Comparison of ENCODE assay signal across 24 mouse cellular contexts in genomic region chr4:145252611-145253010, GRCm38 (mm10). TPM values are rescaled to one million over a fixed set of nuclear protein-coding genes. Genes with fewer than 3 reads are reported as not detected.
DNase-seq lines count a peak whose midpoint lies in the region; ATAC-seq and TF ChIP-seq lines count a peak whose summit lies in the region.
"Had no signal": no experiment of that assay in that cellular context is flagged by ENCODE, and none has a peak within 500 bp of the region (broad histone marks: within the 10 kb centered on the region; RNA-seq: fewer than 3 reads in every experiment).

No protein-coding gene starts in this region.

- H3K9ac ChIP-seq in CH12.LX (ENCODE audit: insufficient read depth, low read depth) = no peak overlapping the region
- no peak overlapping the region for H3K9ac ChIP-seq in hindbrain, embryonic 13.5 days
- H3K9ac ChIP-seq: embryonic facial prominence, embryonic 12.5 days; forebrain, embryonic 13.5 days; forebrain, embryonic 15.5 days; forebrain, postnatal 0 days had no signal

- TF ChIP-seq EP300 in CH12.LX (IDR thresholded peaks at IDR 0.05; ENCODE audit: low read length) = peak; percentile 42; the same call in 1 of the 2 replicates

- H3K27ac ChIP-seq in CH12.LX (ENCODE audit: insufficient read depth, low read depth) = no peak overlapping the region
- H3K27ac ChIP-seq in hindbrain, embryonic 13.5 days = no peak overlapping the region
- H3K27ac ChIP-seq: embryonic facial prominence, embryonic 10.5 days; embryonic facial prominence, embryonic 12.5 days; forebrain, embryonic 13.5 days; forebrain, embryonic 15.5 days had no signal

- WGBS in hindbrain, embryonic 13.5 days = 91% methylated on average over 8 of the region's 8 CpGs

- no peaks in the 10 kb centered on the region for H3K9me3 ChIP-seq in CH12.LX (replicated peaks; ENCODE audit: low read length)
- no peaks in the 10 kb centered on the region for H3K9me3 ChIP-seq in hindbrain, embryonic 13.5 days
- H3K9me3 ChIP-seq: embryonic facial prominence, embryonic 10.5 days; embryonic facial prominence, embryonic 12.5 days; forebrain, embryonic 13.5 days; forebrain, embryonic 15.5 days had no signal

- TF ChIP-seq RAD21 in CH12.LX (IDR thresholded peaks at IDR 0.05; ENCODE audit: low read depth, low read length) = no peak

- H3K36me3 ChIP-seq in CH12.LX (replicated peaks in 1 of 2; ENCODE audit: control insufficient read depth in 1 of 2, insufficient read depth in 1 of 2, low read length in 1 of 2) = no peaks in the 10 kb centered on the region
- no peaks in the 10 kb centered on the region for H3K36me3 ChIP-seq in hindbrain, embryonic 13.5 days
- H3K36me3 ChIP-seq: embryonic facial prominence, embryonic 10.5 days; embryonic facial prominence, embryonic 12.5 days; forebrain, embryonic 15.5 days; G1E had no signal

- H3K79me2 ChIP-seq in CH12.LX (replicated peaks; ENCODE audit: control insufficient read depth, extremely low read depth, insufficient read depth, poor library complexity, severe bottlenecking) = no peaks in the 10 kb centered on the region

- TF ChIP-seq CTCF in CH12.LX (conservative IDR thresholded peaks at IDR 0.05 in 1 of 2, IDR thresholded peaks at IDR 0.05 in 1 of 2; ENCODE audit: low read depth in 2 of 2, low read length in 2 of 2) = peak in 1 of 2 experiments; percentile 19; a peak in 1 of 4 replicates

- DNase-seq in A20 (ENCODE audit: low read depth, low spot score) = peak; percentile 72
- no peak for DNase-seq in CH12.LX (ENCODE audit: extremely low read depth)
- peak; percentile 55 for DNase-seq in induced T-regulatory cell, adult 2 months (ENCODE audit: low read depth)
- no peak for DNase-seq in lung, postnatal 10 days
- DNase-seq in neural tube, embryonic 10.5 days (ENCODE audit: extremely low spot score, low spot score) = no peak
- no peak for DNase-seq in right cerebral cortex, postnatal 36 days (ENCODE audit: low spot score in 2 of 2)
- DNase-seq: adrenal gland, adult 8-10 months; adrenal gland, postnatal 14 days; adrenal gland, postnatal 36 days; cerebellum, adult 18-20 months; cerebellum, adult 8-10 months; cerebellum, adult 9-11 months; cerebellum, postnatal 14 days; cerebellum, postnatal 36 days; forebrain, postnatal 0 days had no signal

- H3K4me3 ChIP-seq in CH12.LX (replicated peaks in 1 of 3; ENCODE audit: low read depth in 2 of 3, low read length in 2 of 3, poor library complexity in 1 of 3) = no peak overlapping the region
- no peak overlapping the region for H3K4me3 ChIP-seq in hindbrain, embryonic 13.5 days
- H3K4me3 ChIP-seq: embryonic facial prominence, embryonic 10.5 days; embryonic facial prominence, embryonic 12.5 days; forebrain, embryonic 13.5 days; forebrain, embryonic 15.5 days had no signal

- peak overlapping the region; percentile 10; the same call in 1 of the 2 replicates for H3K4me2 ChIP-seq in CH12.LX (ENCODE audit: insufficient read depth, low read depth, poor library complexity, severe bottlenecking)
- no peak overlapping the region for H3K4me2 ChIP-seq in hindbrain, embryonic 13.5 days
- H3K4me2 ChIP-seq: embryonic facial prominence, embryonic 12.5 days; forebrain, embryonic 13.5 days; forebrain, embryonic 15.5 days had no signal

- no peak for TF ChIP-seq POLR2A in CH12.LX (IDR thresholded peaks at IDR 0.05; ENCODE audit: low read depth, low read length)

- peaks cover 48 to 88% of the 10 kb centered on the region in 2 experiments for H3K4me1 ChIP-seq in CH12.LX (ENCODE audit: control insufficient read depth in 1 of 2, insufficient read depth in 2 of 2)
- H3K4me1 ChIP-seq in hindbrain, embryonic 13.5 days (replicated peaks) = no peaks in the 10 kb centered on the region
- H3K4me1 ChIP-seq: embryonic facial prominence, embryonic 10.5 days; embryonic facial prominence, embryonic 12.5 days; forebrain, embryonic 13.5 days; forebrain, embryonic 15.5 days had no signal

- in situ Hi-C loops in CH12.LX (cut with MboI; ENCODE audit: low pct_ligation_motif_present, low pct_unique_long_range_greater_than_20kb, low sequenced_read_pairs) = no loop called here

- no peaks in the 10 kb centered on the region for H3K27me3 ChIP-seq in CH12.LX (replicated peaks)
- peaks cover 4% of the 10 kb centered on the region for H3K27me3 ChIP-seq in hindbrain, embryonic 13.5 days
- H3K27me3 ChIP-seq: Patski had no signal

- 0 out of 2 replicates have a peak, but pooled peaks have one; percentile 6 for ATAC-seq in megakaryocyte progenitor cell, adult 5-6 weeks (replicated peaks; ENCODE audit: poor library complexity)
- no peak for ATAC-seq in hindbrain, embryonic 13.5 days (ENCODE audit: low FRiP score)
- ATAC-seq: activated CD4-positive, CD25-positive, alpha-beta regulatory T cell, adult 4 months; forebrain, embryonic 13.5 days; forebrain, embryonic 15.5 days; forebrain, postnatal 0 days; Patski had no signal

- dilution Hi-C loops in CH12.LX (cut with MboI; ENCODE audit: extremely low pct_ligation_motif_present, extremely low pct_unique_long_range_greater_than_20kb, low sequenced_read_pairs) = no loop called here

TF ChIP-seq in CH12.LX, 34 proteins besides CTCF, POLR2A, EP300 and RAD21:
- TF ChIP-seq ZNF384 (IDR thresholded peaks at IDR 0.05; ENCODE audit: low read depth, low read length) = peak; percentile 44; the same call in 1 of the 2 replicates
- no peak for TF ChIP-seq MYC (IDR thresholded peaks at IDR 0.05; ENCODE audit: low read depth, low read length)

RNA-seq across cellular contexts. Expression of gene Tnfrsf1b, which starts 5.9 kb away (rescaled TPM):
- total RNA-seq in CH12.LX (2012; rRNA removed) (14.9 and 16.7 TPM in 2 replicates), CH12.LX (2014; rRNA removed) (10.7 and 11.4 TPM in 2 replicates)
- polyA plus RNA-seq in CH12.LX (2012; ENCODE audit: insufficient read length, low read depth) = 18.8 and 21.6 TPM in 2 replicates
- 29.7 and 32.8 TPM in 2 replicates for total RNA-seq in megakaryocyte progenitor cell, adult 5-6 weeks (2015)
- 33.0 and 34.2 TPM in 2 replicates for total RNA-seq in megakaryocyte progenitor cell, adult 5-6 weeks (2017)
- 3.2 and 4.1 TPM in 2 replicates for polyA plus RNA-seq in hindbrain, embryonic 13.5 days (2015; fragmentation: Nextera tagmentation; extraction: Ambion mirVana)
- total RNA-seq: G1E had no signal
- polyA plus RNA-seq: G1E had no signal

RNA-seq across cellular contexts. Expression of gene Vps13d, which starts 57.8 kb away (rescaled TPM):
- total RNA-seq in CH12.LX (2012; rRNA removed) (9.7 and 10.8 TPM in 2 replicates), CH12.LX (2014; rRNA removed) (8.2 and 9.8 TPM in 2 replicates)
- polyA plus RNA-seq in CH12.LX (2012; ENCODE audit: insufficient read length, low read depth) = 9.4 and 9.6 TPM in 2 replicates
- 19.9 and 22.3 TPM in 2 replicates for total RNA-seq in megakaryocyte progenitor cell, adult 5-6 weeks (2015)
- total RNA-seq in megakaryocyte progenitor cell, adult 5-6 weeks (2017) = 45.6 and 51.2 TPM in 2 replicates
- 8.7 and 9.2 TPM in 2 replicates for polyA plus RNA-seq in hindbrain, embryonic 13.5 days (2015; fragmentation: Nextera tagmentation; extraction: Ambion mirVana)

Comparison
In these comparisons a context has a peak if more than half of its experiments do, and no peak if none do; other contexts are left out.
1. DNase-seq: peak in A20 (single experiment) and induced T-regulatory cell, adult 2 months (single experiment); none in CH12.LX (single experiment), lung, postnatal 10 days (single experiment), neural tube, embryonic 10.5 days (single experiment) and right cerebral cortex, postnatal 36 days (0 of 2).